Mouse (Mus musculus) spleen, adult 18-20 months (tissue): Measurements from ENCODE around the gene Gpha2.

Experiments
- DNase-seq, 2 experiments: peaks; one replicate each; pipeline ENCODE4 v3.0.0; 2022; ENCODE audit warnings: mixed read lengths in 2 of 2

Gene Gpha2

GRCm38 (mm10) chr19:6275740-6276389 is 49.7 kb downstream of the Gpha2 start:
- DNase-seq = peak; percentile 57 to 68

GRCm38 (mm10) chr19:6276426-6277421 is 50.5 kb downstream of the Gpha2 start, which contains the start of gene Ehd1:
TSS of gene Ehd1 (plus strand) at chr19:6276725.
- peak; percentile 97 for DNase-seq
